In genomic region chr3:127460891-127461437, GRCm38 (mm10) we compare ENCODE assay signal across 19 mouse cellular contexts. TPM values are rescaled to one million over a fixed set of nuclear protein-coding genes. Genes with fewer than 3 reads are reported as not detected.
A peak's percentile ranks its signal among the peaks of the same experiment; 100 is the strongest.
DNase-seq lines count a peak whose midpoint lies in the region; ATAC-seq and TF ChIP-seq lines count a peak whose summit lies in the region.
"Had no signal": no experiment of that assay in that cellular context is flagged by ENCODE, and none has a peak within 500 bp of the region (broad histone marks: within the 10 kb centered on the region; RNA-seq: fewer than 3 reads in every experiment).

No protein-coding gene starts in this region.

- H3K4me2 ChIP-seq in hindbrain, embryonic 15.5 days: no peak overlapping the region
- no peak overlapping the region for H3K4me2 ChIP-seq in hindbrain, embryonic 13.5 days
- H3K4me2 ChIP-seq in midbrain, embryonic 13.5 days (replicated peaks): no peak overlapping the region
- no peak overlapping the region for H3K4me2 ChIP-seq in midbrain, postnatal 0 days (ENCODE audit: low read depth, low read length, poor library complexity, severe bottlenecking)
- no peak overlapping the region for H3K4me2 ChIP-seq in liver, embryonic 16.5 days (ENCODE audit: low read depth, low read length)
- H3K4me2 ChIP-seq: embryonic facial prominence, embryonic 15.5 days; forebrain, embryonic 12.5 days; heart, embryonic 15.5 days; limb, embryonic 13.5 days; lung, embryonic 15.5 days had no signal

- ATAC-seq in hindbrain, embryonic 15.5 days (ENCODE audit: low FRiP score, low read depth): peak; percentile 63; the same call in 1 of the 2 replicates
- no peak for ATAC-seq in hindbrain, embryonic 13.5 days (ENCODE audit: low FRiP score)
- ATAC-seq in midbrain, embryonic 13.5 days: 0 out of 2 replicates have a peak, but pooled peaks have one; percentile 44
- ATAC-seq in midbrain, postnatal 0 days (ENCODE audit: low FRiP score): no peak
- peak; percentile 51; the same call in 1 of the 2 replicates for ATAC-seq in liver, embryonic 16.5 days (ENCODE audit: low read depth)
- ATAC-seq: intestine, embryonic 16.5 days had no signal

- WGBS in hindbrain, embryonic 15.5 days: 53% methylated on average over 11 of the region's 11 CpGs
- 59% methylated on average over 11 of the region's 11 CpGs for WGBS in hindbrain, embryonic 13.5 days
- WGBS in midbrain, embryonic 13.5 days: 58% methylated on average over 11 of the region's 11 CpGs
- 58% methylated on average over 11 of the region's 11 CpGs for WGBS in midbrain, postnatal 0 days
- WGBS in liver, embryonic 16.5 days (ENCODE audit: insufficient replicate concordance): 49% methylated on average over 11 of the region's 11 CpGs

- H3K4me1 ChIP-seq in hindbrain, embryonic 15.5 days (replicated peaks): 0 out of 2 replicates have a peak, but pooled peaks cover 4% of the 10 kb centered on the region
- peaks cover 12% of the 10 kb centered on the region; the same call in 1 of the 2 replicates for H3K4me1 ChIP-seq in hindbrain, embryonic 13.5 days (replicated peaks)
- H3K4me1 ChIP-seq in midbrain, embryonic 13.5 days (replicated peaks): peaks cover 24% of the 10 kb centered on the region
- no peaks in the 10 kb centered on the region for H3K4me1 ChIP-seq in midbrain, postnatal 0 days (ENCODE audit: insufficient read depth, low read length)
- H3K4me1 ChIP-seq in liver, embryonic 16.5 days (ENCODE audit: control insufficient read depth, low read depth, low read length): peaks cover 16% of the 10 kb centered on the region
- H3K4me1 ChIP-seq: embryonic facial prominence, embryonic 15.5 days; limb, embryonic 13.5 days; lung, embryonic 15.5 days had no signal

- H3K27ac ChIP-seq in hindbrain, embryonic 15.5 days (replicated peaks): no peak overlapping the region
- H3K27ac ChIP-seq in hindbrain, embryonic 13.5 days: no peak overlapping the region
- no peak overlapping the region for H3K27ac ChIP-seq in midbrain, embryonic 13.5 days
- H3K27ac ChIP-seq in midbrain, postnatal 0 days (ENCODE audit: low read depth, low read length): no peak overlapping the region
- no peak overlapping the region for H3K27ac ChIP-seq in liver, embryonic 16.5 days (ENCODE audit: low read length)
- H3K27ac ChIP-seq: embryonic facial prominence, embryonic 15.5 days; forebrain, embryonic 12.5 days; heart, embryonic 15.5 days; limb, embryonic 13.5 days; lung, embryonic 15.5 days had no signal

- H3K9me3 ChIP-seq in hindbrain, embryonic 15.5 days: no peaks in the 10 kb centered on the region
- H3K9me3 ChIP-seq in hindbrain, embryonic 13.5 days: no peaks in the 10 kb centered on the region
- H3K9me3 ChIP-seq in midbrain, embryonic 13.5 days: no peaks in the 10 kb centered on the region
- H3K9me3 ChIP-seq in midbrain, postnatal 0 days (ENCODE audit: low read length): no peaks in the 10 kb centered on the region
- H3K9me3 ChIP-seq in liver, embryonic 16.5 days (replicated peaks; ENCODE audit: control insufficient read depth, low read length): no peaks in the 10 kb centered on the region
- H3K9me3 ChIP-seq: embryonic facial prominence, embryonic 15.5 days; forebrain, embryonic 12.5 days; G1E; heart, embryonic 15.5 days; limb, embryonic 13.5 days; lung, embryonic 15.5 days had no signal

- H3K36me3 ChIP-seq in hindbrain, embryonic 15.5 days: no peaks in the 10 kb centered on the region
- no peaks in the 10 kb centered on the region for H3K36me3 ChIP-seq in hindbrain, embryonic 13.5 days
- no peaks in the 10 kb centered on the region for H3K36me3 ChIP-seq in midbrain, embryonic 13.5 days
- no peaks in the 10 kb centered on the region for H3K36me3 ChIP-seq in midbrain, postnatal 0 days (ENCODE audit: insufficient read depth, low read length)
- no peaks in the 10 kb centered on the region for H3K36me3 ChIP-seq in liver, embryonic 16.5 days (ENCODE audit: control insufficient read depth, insufficient read depth)
- H3K36me3 ChIP-seq: embryonic facial prominence, embryonic 15.5 days; forebrain, embryonic 12.5 days; heart, embryonic 15.5 days; limb, embryonic 13.5 days; lung, embryonic 15.5 days had no signal

- H3K9ac ChIP-seq in hindbrain, embryonic 15.5 days: no peak overlapping the region
- no peak overlapping the region for H3K9ac ChIP-seq in hindbrain, embryonic 13.5 days
- no peak overlapping the region for H3K9ac ChIP-seq in midbrain, embryonic 13.5 days (replicated peaks)
- no peak overlapping the region for H3K9ac ChIP-seq in midbrain, postnatal 0 days (replicated peaks; ENCODE audit: low read length, poor library complexity, severe bottlenecking)
- H3K9ac ChIP-seq in liver, embryonic 16.5 days (ENCODE audit: low read depth, low read length): no peak overlapping the region
- H3K9ac ChIP-seq: embryonic facial prominence, embryonic 15.5 days; forebrain, embryonic 12.5 days; heart, embryonic 15.5 days; limb, embryonic 13.5 days; lung, embryonic 15.5 days had no signal

- no peak for DNase-seq in midbrain, postnatal 0 days (ENCODE audit: low spot score)
- no peak for DNase-seq in urinary bladder, postnatal 10 days (ENCODE audit: low spot score)
- no peak for DNase-seq in cerebellum, postnatal 14 days
- DNase-seq: cerebellum, adult 9-10 months; heart, adult 18-20 months; kidney, postnatal 10 days; thymus, adult 18-20 months had no signal

- no peak overlapping the region for H3K4me3 ChIP-seq in hindbrain, embryonic 15.5 days
- no peak overlapping the region for H3K4me3 ChIP-seq in hindbrain, embryonic 13.5 days
- no peak overlapping the region for H3K4me3 ChIP-seq in midbrain, embryonic 13.5 days (replicated peaks)
- H3K4me3 ChIP-seq in midbrain, postnatal 0 days (ENCODE audit: low read depth, low read length): no peak overlapping the region
- H3K4me3 ChIP-seq in liver, embryonic 16.5 days (ENCODE audit: low read depth, low read length): no peak overlapping the region
- H3K4me3 ChIP-seq: embryonic facial prominence, embryonic 15.5 days; forebrain, embryonic 12.5 days; heart, embryonic 15.5 days; limb, embryonic 13.5 days; lung, embryonic 15.5 days; myocyte had no signal

- TF ChIP-seq CTCF in midbrain, postnatal 0 days (IDR thresholded peaks at IDR 0.05): no peak

- H3K27me3 ChIP-seq in hindbrain, embryonic 15.5 days: no peaks in the 10 kb centered on the region
- peaks cover 8% of the 10 kb centered on the region; the same call in 1 of the 2 replicates for H3K27me3 ChIP-seq in hindbrain, embryonic 13.5 days
- peaks cover 3% of the 10 kb centered on the region; the same call in 1 of the 2 replicates for H3K27me3 ChIP-seq in midbrain, embryonic 13.5 days
- no peaks in the 10 kb centered on the region; the same call in 1 of the 2 replicates for H3K27me3 ChIP-seq in midbrain, postnatal 0 days (ENCODE audit: insufficient read depth, low read length)
- H3K27me3 ChIP-seq in liver, embryonic 16.5 days (ENCODE audit: control insufficient read depth, insufficient read depth, low read depth, low read length): no peaks in the 10 kb centered on the region
- H3K27me3 ChIP-seq: embryonic facial prominence, embryonic 15.5 days; heart, embryonic 15.5 days; lung, embryonic 15.5 days had no signal

RNA-seq across cellular contexts. Expression of gene Ank2, which starts 38.2 kb away (rescaled TPM):
- 157 and 193 TPM in 2 replicates for polyA plus RNA-seq in hindbrain, embryonic 15.5 days (2015; fragmentation: Nextera tagmentation; extraction: Ambion mirVana)
- polyA plus RNA-seq in hindbrain, embryonic 13.5 days (2015; fragmentation: Nextera tagmentation; extraction: Ambion mirVana): 165 and 177 TPM in 2 replicates
- 186 and 204 TPM in 2 replicates for polyA plus RNA-seq in midbrain, embryonic 13.5 days (2015; fragmentation: Nextera tagmentation; extraction: Ambion mirVana)
- 623 and 716 TPM in 2 replicates for total RNA-seq in midbrain, postnatal 0 days (2014; rRNA removed)
- polyA plus RNA-seq in midbrain, postnatal 0 days (2015; fragmentation: Nextera tagmentation; extraction: Ambion mirVana): 155 and 200 TPM in 2 replicates
- polyA plus RNA-seq in liver, embryonic 16.5 days (2015; fragmentation: Nextera tagmentation; extraction: Ambion mirVana): 8.6 and 10.4 TPM in 2 replicates

Comparison
In these comparisons a context has a peak if more than half of its experiments do, and no peak if none do; other contexts are left out.
1. ATAC-seq: peak in hindbrain, embryonic 15.5 days (single experiment), midbrain, embryonic 13.5 days (single experiment) and liver, embryonic 16.5 days (single experiment); none in hindbrain, embryonic 13.5 days (single experiment) and midbrain, postnatal 0 days (single experiment).
2. RNA of gene Ank2, which starts 38.2 kb away (polyA plus RNA-seq): 155 to 200 TPM in midbrain, postnatal 0 days, 186 to 204 TPM in midbrain, embryonic 13.5 days, 165 to 177 TPM in hindbrain, embryonic 13.5 days and 157 to 193 TPM in hindbrain, embryonic 15.5 days; 8.6 to 10.4 TPM in liver, embryonic 16.5 days; every median in the first group is over 10 times any median in the second.